Mouse (Mus musculus) kidney, adult 2 months (tissue): ENCODE results near the gene Eri3. TPM values are rescaled to one million over a fixed set of nuclear protein-coding genes. Genes with fewer than 3 reads are reported as not detected.
A peak's percentile ranks its signal among the peaks of the same experiment; 100 is the strongest.

Experiments used
- DNase-seq: peaks from one replicate; pipeline ENCODE4 v3.0.0; 2021
- H3K27ac ChIP-seq: fragments of 200-500 bp; 2 replicates; pipeline ENCODE4 v1.5.1; 2012; ENCODE audit warnings: low read depth, low read length, control low read depth, inconsistent platforms; ENCODE audit not compliant: insufficient read depth
- H3K27me3 ChIP-seq: fragments of 200-500 bp; replicated peaks from 2 replicates; pipeline ENCODE4 v1.6.1; 2012; ENCODE audit warnings: mild to moderate bottlenecking, moderate library complexity, low read length, inconsistent platforms; ENCODE audit not compliant: control insufficient read depth, insufficient read depth
- H3K36me3 ChIP-seq: fragments of 200-500 bp; 2 replicates; pipeline ENCODE4 v1.6.1; 2012; ENCODE audit warnings: mild to moderate bottlenecking, moderate library complexity, low read length, inconsistent platforms; ENCODE audit not compliant: control insufficient read depth, insufficient read depth
- H3K4me1 ChIP-seq: fragments of 200-500 bp; 2 replicates; pipeline ENCODE4 v1.6.1; 2011; ENCODE audit warnings: low read length; ENCODE audit not compliant: control insufficient read depth, insufficient read depth
- H3K4me3 ChIP-seq: fragments of 200-500 bp; 2 replicates; pipeline ENCODE4 v1.5.1; 2011; ENCODE audit warnings: mild to moderate bottlenecking, low read depth, low read length, control low read depth; ENCODE audit not compliant: insufficient read depth
- CTCF ChIP-seq: fragments of 200-500 bp; conservative IDR thresholded peaks from 2 replicates; pipeline ENCODE4 v1.5.1; 2011; ENCODE audit warnings: low read depth, mild to moderate bottlenecking, control low read depth, low read length, moderate library complexity, mixed read lengths; ENCODE audit not compliant: insufficient read depth, insufficient read length
- POLR2A ChIP-seq: fragments of 200-500 bp; IDR thresholded peaks from one replicate; pipeline ENCODE4 v1.6.1; 2011; ENCODE audit warnings: low read depth, low read length, control low read depth
- WGBS: fragments of 180-500 bp; shearing (Covaris S2); methylation state at CpG from one replicate; pipeline ENCODE4 v1.1.7; 2018; 5-methylcytosine and 5-hydroxymethylcytosine counted together
- polyA plus RNA-seq: library from polyadenylated mRNA; depleted of rRNA; stranded (reverse); fragments of >200 nt; gene quantifications from 2 replicates; pipeline ENCODE4 v1.2.3, GENCODE M21; 2012; rRNA removed

Eri3 gene
- polyA plus RNA-seq, result 73.0 and 97.6 TPM in 2 replicates

- TF ChIP-seq CTCF (no peak), POLR2A (peak; percentile 24)
- peak within 1 kb of the TSS; percentile 81 for H3K4me3 ChIP-seq
- WGBS, result under 1% methylated on average over 53 of the region's 53 CpGs
These were observed at the start of gene Eri3 for GRCm38 (mm10) chr4:117550140-117550851. Gene Eri3 (plus strand): TSS chr4:117550365.

GRCm38 (mm10) chr4:117518246-117518645, 31.9 kb upstream of the Eri3 start:
- no peaks in the 10 kb centered on the region for H3K36me3 ChIP-seq
- WGBS, result 91% methylated on average over 4 of the region's 4 CpGs

More at GRCm38 (mm10) chr4:117550140-117550851, at the start of gene Eri3:
- Histone ChIP-seq H3K4me1 (peaks cover 13% of the 10 kb centered on the region), H3K36me3 (no peaks in the 10 kb centered on the region), H3K27ac (peak within 1 kb of the TSS; percentile 21; the same call in 1 of the 2 replicates), H3K27me3 (no peaks in the 10 kb centered on the region)
- DNase-seq, result peak; percentile 99

GRCm38 (mm10) chr4:117521350-117521749, 28.8 kb upstream of the Eri3 start:
- WGBS, result 56% methylated on average over 2 of the region's 2 CpGs
- Histone ChIP-seq H3K27ac (no peak overlapping the region), H3K4me3 (no peak overlapping the region), H3K27me3 (no peaks in the 10 kb centered on the region), H3K4me1 (no peaks in the 10 kb centered on the region), H3K36me3 (no peaks in the 10 kb centered on the region)
- no peak for DNase-seq
- TF ChIP-seq CTCF (0 out of 2 replicates have a peak, but pooled peaks have one; percentile 15), POLR2A (no peak)

More at GRCm38 (mm10) chr4:117518246-117518645, 31.9 kb upstream of the Eri3 start:
- Histone ChIP-seq H3K27ac (no peak overlapping the region), H3K27me3 (no peaks in the 10 kb centered on the region), H3K4me3 (no peak overlapping the region), H3K4me1 (no peaks in the 10 kb centered on the region)
- no peak for DNase-seq
- TF ChIP-seq CTCF, result no peak
- TF ChIP-seq POLR2A, result no peak

GRCm38 (mm10) chr4:117525990-117526389, 24.2 kb upstream of the Eri3 start:
- Histone ChIP-seq H3K36me3 (no peaks in the 10 kb centered on the region), H3K27ac (no peak overlapping the region), H3K4me1 (no peaks in the 10 kb centered on the region), H3K4me3 (no peak overlapping the region), H3K27me3 (no peaks in the 10 kb centered on the region)
- 92% methylated on average over 5 of the region's 5 CpGs for WGBS
- DNase-seq, result no peak
- TF ChIP-seq CTCF (no peak), POLR2A (no peak)

- no peak for DNase-seq
- no peaks in the 10 kb centered on the region for H3K36me3 ChIP-seq
- H3K4me3 ChIP-seq, result no peak overlapping the region
- H3K4me1 ChIP-seq, result no peaks in the 10 kb centered on the region
- no peaks in the 10 kb centered on the region for H3K27me3 ChIP-seq
- WGBS, result 63% methylated on average over 9 of the region's 9 CpGs
- H3K27ac ChIP-seq, result no peak overlapping the region
- TF ChIP-seq CTCF (no peak), POLR2A (no peak)
These were observed 22.9 kb upstream of the Eri3 start for GRCm38 (mm10) chr4:117527116-117527899.

GRCm38 (mm10) chr4:117527952-117528351, 22.2 kb upstream of the Eri3 start:
- H3K27ac ChIP-seq, result no peak overlapping the region
- peak; percentile 55 for DNase-seq
- 22% methylated on average over 1 of the region's 1 CpGs for WGBS
- TF ChIP-seq CTCF (peak; percentile 64), POLR2A (no peak)
- no peaks in the 10 kb centered on the region for H3K36me3 ChIP-seq
- no peaks in the 10 kb centered on the region for H3K4me1 ChIP-seq
- no peaks in the 10 kb centered on the region for H3K27me3 ChIP-seq
- no peak overlapping the region for H3K4me3 ChIP-seq

- H3K27ac ChIP-seq, result no peak overlapping the region
- H3K4me1 ChIP-seq, result no peaks in the 10 kb centered on the region
- H3K36me3 ChIP-seq, result no peaks in the 10 kb centered on the region
- 89% methylated on average over 4 of the region's 4 CpGs for WGBS
- DNase-seq, result no peak
- H3K4me3 ChIP-seq, result no peak overlapping the region
- TF ChIP-seq POLR2A (no peak), CTCF (no peak)
- H3K27me3 ChIP-seq, result no peaks in the 10 kb centered on the region
These were observed 20.3 kb upstream of the Eri3 start for GRCm38 (mm10) chr4:117529843-117530242.
